Mouse (Mus musculus): ENCODE measurements around the gene Qrich2. TPM values are rescaled to one million over a fixed set of nuclear protein-coding genes. Genes with fewer than 3 reads are reported as not detected.

Gene Qrich2
- polyA plus RNA-seq, 1 experiment from 2014 or later, result 0.14 TPM

DNA sequence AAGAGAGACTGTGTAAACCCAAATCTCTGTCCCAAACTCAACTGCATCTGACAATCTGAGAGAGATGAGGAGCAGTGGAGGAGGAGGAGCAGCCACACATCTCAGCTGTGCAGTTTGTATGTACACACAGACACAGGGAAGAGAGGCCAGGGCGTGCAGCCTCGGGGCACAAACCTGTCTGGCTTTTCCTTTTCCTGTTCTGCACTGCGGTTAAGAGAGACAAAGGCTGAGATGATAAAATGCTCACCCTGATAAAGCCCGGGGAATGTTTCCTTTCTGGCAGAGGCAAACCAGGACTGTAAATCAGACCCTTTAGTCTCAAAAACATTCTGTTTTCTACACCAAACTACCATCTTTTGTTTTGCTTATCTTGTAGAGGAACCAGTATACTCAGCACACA is 65.5 kb downstream of the Qrich2 start:
- H3K27me3 ChIP-seq (replicated peaks; ENCODE audit: control insufficient read depth, insufficient read depth, low read length), result no peaks in the 10 kb centered on the region
- H3K27ac ChIP-seq (ENCODE audit: low read depth, low read length), result no peak overlapping the region
- H3K9me3 ChIP-seq (ENCODE audit: control insufficient read depth), result no peaks in the 10 kb centered on the region
- H3K9ac ChIP-seq (ENCODE audit: low read depth, low read length), result no peak overlapping the region
- no peaks in the 10 kb centered on the region for H3K4me1 ChIP-seq (replicated peaks; ENCODE audit: control insufficient read depth, insufficient read depth, low read length)
- TF ChIP-seq CTCF (IDR thresholded peaks at IDR 0.05; ENCODE audit: low read depth), result no peak
- peaks cover 9% of the 10 kb centered on the region; the same call in 1 of the 2 replicates for H3K36me3 ChIP-seq (ENCODE audit: control insufficient read depth, insufficient read depth)
- 0 out of 2 replicates have a peak overlapping the region, but pooled peaks have one; percentile 17 for H3K4me2 ChIP-seq (replicated peaks; ENCODE audit: low read depth)
- no peak overlapping the region for H3K4me3 ChIP-seq (ENCODE audit: low read depth, low read length)
- no peak for ATAC-seq
- WGBS, result 6% methylated on average over 4 of the region's 4 CpGs

DNA sequence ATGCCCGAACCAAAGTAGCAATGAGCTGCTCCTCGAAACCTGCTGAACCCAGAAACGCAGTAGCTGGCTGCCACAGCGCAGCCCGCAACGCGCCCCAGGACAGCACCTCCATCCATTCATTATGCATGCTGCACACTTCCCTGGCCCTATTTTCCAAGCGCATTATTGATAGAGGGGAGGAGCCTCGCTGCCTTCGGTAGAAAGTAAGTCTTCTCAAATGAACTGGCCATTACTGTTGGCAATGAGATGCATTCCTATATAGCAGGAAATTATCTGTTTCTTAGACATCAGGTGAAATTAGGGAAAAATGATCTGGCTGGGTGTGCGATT is 67.7 kb downstream of the Qrich2 start:
- no peak overlapping the region for H3K9ac ChIP-seq (ENCODE audit: low read depth, low read length)
- H3K4me2 ChIP-seq (replicated peaks; ENCODE audit: low read depth), result no peak overlapping the region
- no peak overlapping the region for H3K4me3 ChIP-seq (ENCODE audit: low read depth, low read length)
- ATAC-seq, result no peak
- no peaks in the 10 kb centered on the region for H3K9me3 ChIP-seq (ENCODE audit: control insufficient read depth)
- peaks cover 17% of the 10 kb centered on the region; the same call in 1 of the 2 replicates for H3K36me3 ChIP-seq (ENCODE audit: control insufficient read depth, insufficient read depth)
- no peaks in the 10 kb centered on the region for H3K27me3 ChIP-seq (replicated peaks; ENCODE audit: control insufficient read depth, insufficient read depth, low read length)
- no peak overlapping the region for H3K27ac ChIP-seq (ENCODE audit: low read depth, low read length)
- H3K4me1 ChIP-seq (replicated peaks; ENCODE audit: control insufficient read depth, insufficient read depth, low read length), result no peaks in the 10 kb centered on the region
- no peak for TF ChIP-seq CTCF (IDR thresholded peaks at IDR 0.05; ENCODE audit: low read depth)
- 84% methylated on average over 11 of the region's 11 CpGs for WGBS

DNA sequence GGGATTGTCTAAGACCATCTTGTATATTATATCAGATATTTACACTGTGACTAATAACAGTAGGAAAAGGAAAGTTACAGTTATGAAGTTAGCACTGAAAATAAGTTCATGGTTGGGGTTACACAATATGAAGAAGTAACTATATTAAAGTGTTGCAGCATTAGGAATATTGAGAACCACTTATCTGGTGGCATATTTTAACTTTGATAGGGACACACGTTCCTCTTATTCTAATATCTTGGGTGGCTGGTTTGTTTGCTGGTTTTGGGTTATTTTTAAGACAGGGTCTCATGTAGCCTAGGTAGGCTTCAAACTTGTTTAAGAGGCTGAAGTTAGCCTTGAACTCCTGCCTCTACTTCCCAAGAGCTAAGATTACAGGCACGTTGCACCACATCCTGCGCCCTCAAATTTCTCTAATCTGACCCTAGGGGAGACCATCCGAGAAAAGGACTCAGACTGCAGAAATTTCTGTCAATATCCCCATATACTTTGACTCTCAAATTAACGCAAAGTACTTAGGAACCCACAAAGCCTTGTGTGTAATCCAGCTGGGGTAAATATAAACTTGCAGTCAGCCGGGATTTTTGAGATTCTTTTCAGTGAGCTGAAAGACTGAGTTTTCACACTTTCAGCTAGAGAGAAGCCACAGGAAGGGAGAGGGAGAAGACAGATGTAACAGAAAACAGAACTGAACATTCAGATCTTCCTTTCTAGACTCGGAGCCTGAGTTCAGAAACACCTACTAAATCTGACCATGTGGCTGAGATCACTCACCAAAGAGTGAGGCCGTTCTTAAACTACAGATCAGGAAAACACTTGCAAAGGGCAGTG is 68.3 kb downstream of the Qrich2 start:
- Histone ChIP-seq H3K36me3 (ENCODE audit: control insufficient read depth, insufficient read depth) (peaks cover 17% of the 10 kb centered on the region; the same call in 1 of the 2 replicates), H3K9me3 (ENCODE audit: control insufficient read depth) (no peaks in the 10 kb centered on the region), H3K4me2 (replicated peaks; ENCODE audit: low read depth) (no peak overlapping the region), H3K9ac (ENCODE audit: low read depth, low read length) (no peak overlapping the region), H3K4me3 (ENCODE audit: low read depth, low read length) (no peak overlapping the region), H3K27ac (ENCODE audit: low read depth, low read length) (no peak overlapping the region), H3K27me3 (replicated peaks; ENCODE audit: control insufficient read depth, insufficient read depth, low read length) (no peaks in the 10 kb centered on the region), H3K4me1 (replicated peaks; ENCODE audit: control insufficient read depth, insufficient read depth, low read length) (no peaks in the 10 kb centered on the region)
- 59% methylated on average over 8 of the region's 8 CpGs for WGBS
- no peak for ATAC-seq
- no peak for TF ChIP-seq CTCF (IDR thresholded peaks at IDR 0.05; ENCODE audit: low read depth)

DNA sequence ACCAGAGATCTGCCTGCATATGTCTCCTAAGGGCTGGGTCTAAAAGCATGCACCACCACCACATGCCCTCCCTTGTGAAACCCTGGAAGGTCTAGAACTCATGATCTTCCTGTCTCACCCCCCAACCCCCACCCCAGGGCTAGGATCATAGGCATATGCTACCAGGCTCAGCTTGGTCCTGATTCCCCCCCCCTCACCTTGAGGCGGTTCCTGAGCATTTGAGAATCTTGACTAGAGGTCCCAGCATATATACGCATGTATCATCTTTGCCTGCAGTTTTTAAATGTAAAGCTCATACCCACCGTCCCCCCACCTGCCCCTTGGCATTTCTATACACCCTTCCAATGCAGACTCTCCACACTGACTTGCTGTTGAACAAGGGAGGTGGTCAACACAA is 69.1 kb downstream of the Qrich2 start:
- 98% methylated on average over 3 of the region's 3 CpGs for WGBS
- Histone ChIP-seq H3K9me3 (ENCODE audit: control insufficient read depth) (no peaks in the 10 kb centered on the region), H3K27me3 (replicated peaks; ENCODE audit: control insufficient read depth, insufficient read depth, low read length) (no peaks in the 10 kb centered on the region), H3K36me3 (ENCODE audit: control insufficient read depth, insufficient read depth) (peaks cover 17% of the 10 kb centered on the region; the same call in 1 of the 2 replicates), H3K27ac (ENCODE audit: low read depth, low read length) (no peak overlapping the region), H3K4me2 (replicated peaks; ENCODE audit: low read depth) (no peak overlapping the region), H3K4me3 (ENCODE audit: low read depth, low read length) (no peak overlapping the region), H3K4me1 (replicated peaks; ENCODE audit: control insufficient read depth, insufficient read depth, low read length) (no peaks in the 10 kb centered on the region), H3K9ac (ENCODE audit: low read depth, low read length) (no peak overlapping the region)
- no peak for TF ChIP-seq CTCF (IDR thresholded peaks at IDR 0.05; ENCODE audit: low read depth)
- no peak for ATAC-seq

DNA sequence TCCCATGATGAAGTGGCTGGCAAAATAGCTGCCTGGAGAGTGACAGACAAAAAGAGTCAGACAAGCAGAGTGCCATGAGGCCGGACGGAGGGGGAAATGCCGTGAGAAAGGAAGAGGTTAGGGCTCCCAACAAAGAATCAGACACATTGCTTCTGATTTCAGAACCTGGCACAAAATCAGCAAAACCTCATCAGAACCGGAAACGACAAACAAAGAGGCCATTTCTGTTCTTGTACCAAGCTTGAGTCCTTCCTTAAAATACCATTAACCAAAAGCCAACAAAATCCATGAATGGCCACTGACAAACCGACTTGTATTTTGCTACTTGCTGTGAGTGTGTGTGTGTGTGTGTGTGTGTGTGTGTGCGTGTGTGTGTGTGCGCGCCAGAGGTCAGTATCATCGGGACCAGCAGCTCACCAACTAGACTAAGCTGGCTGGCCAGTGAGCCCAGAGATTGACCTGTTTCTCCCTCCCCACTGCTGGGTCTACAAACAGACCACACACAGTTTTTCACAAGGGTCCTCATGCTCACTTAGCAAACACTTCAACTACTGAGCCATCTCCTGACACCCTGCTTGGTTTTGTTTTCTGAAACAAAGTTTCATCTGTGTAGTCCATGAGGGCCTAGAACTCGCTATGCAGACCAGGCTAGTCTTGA is 69.6 kb downstream of the Qrich2 start:
- Histone ChIP-seq H3K36me3 (ENCODE audit: control insufficient read depth, insufficient read depth) (peaks cover 17% of the 10 kb centered on the region; the same call in 1 of the 2 replicates), H3K27me3 (replicated peaks; ENCODE audit: control insufficient read depth, insufficient read depth, low read length) (no peaks in the 10 kb centered on the region), H3K9me3 (ENCODE audit: control insufficient read depth) (no peaks in the 10 kb centered on the region), H3K4me3 (ENCODE audit: low read depth, low read length) (no peak overlapping the region), H3K4me1 (replicated peaks; ENCODE audit: control insufficient read depth, insufficient read depth, low read length) (no peaks in the 10 kb centered on the region), H3K9ac (ENCODE audit: low read depth, low read length) (no peak overlapping the region), H3K4me2 (replicated peaks; ENCODE audit: low read depth) (no peak overlapping the region), H3K27ac (ENCODE audit: low read depth, low read length) (no peak overlapping the region)
- no peak for TF ChIP-seq CTCF (IDR thresholded peaks at IDR 0.05; ENCODE audit: low read depth)
- ATAC-seq, result no peak
- 85% methylated on average over 11 of the region's 11 CpGs for WGBS

DNA sequence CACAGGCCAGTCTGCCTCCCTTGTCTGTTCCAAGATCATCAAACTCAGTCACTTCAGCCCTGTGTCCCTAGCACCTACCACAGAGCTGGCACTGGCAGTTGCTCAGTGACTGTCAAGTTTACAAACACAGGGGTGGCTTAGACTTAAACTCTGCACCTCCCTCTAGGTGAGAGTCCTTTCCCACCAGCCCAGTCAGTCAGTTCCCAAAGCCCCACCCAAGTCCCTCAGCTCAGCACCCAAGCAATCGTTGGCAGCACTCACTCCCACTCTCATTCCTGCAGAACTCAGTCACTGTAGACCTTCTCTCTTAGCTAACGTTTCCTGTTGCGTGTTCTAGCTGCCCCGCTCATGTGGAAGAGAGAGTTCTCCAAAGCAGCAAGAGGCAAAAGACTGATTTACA is 71.3 kb downstream of the Qrich2 start:
- Histone ChIP-seq H3K27me3 (replicated peaks; ENCODE audit: control insufficient read depth, insufficient read depth, low read length) (no peaks in the 10 kb centered on the region), H3K4me2 (replicated peaks; ENCODE audit: low read depth) (no peak overlapping the region), H3K4me1 (replicated peaks; ENCODE audit: control insufficient read depth, insufficient read depth, low read length) (no peaks in the 10 kb centered on the region), H3K9ac (ENCODE audit: low read depth, low read length) (no peak overlapping the region), H3K9me3 (ENCODE audit: control insufficient read depth) (no peaks in the 10 kb centered on the region), H3K4me3 (ENCODE audit: low read depth, low read length) (no peak overlapping the region), H3K36me3 (ENCODE audit: control insufficient read depth, insufficient read depth) (peaks cover 17% of the 10 kb centered on the region; the same call in 1 of the 2 replicates), H3K27ac (ENCODE audit: low read depth, low read length) (peak overlapping the region; percentile 54)
- no peak for ATAC-seq
- no peak for TF ChIP-seq CTCF (IDR thresholded peaks at IDR 0.05; ENCODE audit: low read depth)
- WGBS, result 72% methylated on average over 4 of the region's 4 CpGs

Other genes starting within 250 kb of the Qrich2 start
- gene Evpl, start 228.2 kb downstream of the Qrich2 start, polyA plus RNA-seq (2015; fragmentation: Nextera tagmentation; extraction: Ambion mirVana), result 1.2 and 1.3 TPM in 2 replicates
- gene Srp68, start 192.0 kb downstream of the Qrich2 start, polyA plus RNA-seq (2015; fragmentation: Nextera tagmentation; extraction: Ambion mirVana), result 45.2 and 48.7 TPM in 2 replicates
- gene Galr2, start 185.3 kb downstream of the Qrich2 start, polyA plus RNA-seq (2015; fragmentation: Nextera tagmentation; extraction: Ambion mirVana), result 0.10 and 0.29 TPM in 2 replicates
- gene Exoc7, start 159.0 kb downstream of the Qrich2 start, polyA plus RNA-seq (2015; fragmentation: Nextera tagmentation; extraction: Ambion mirVana), result 44.6 and 49.2 TPM in 2 replicates
- 0.09 TPM in 1 of 2 replicates, not detected in the other for gene Foxj1, start 130.8 kb downstream of the Qrich2 start, polyA plus RNA-seq (2015; fragmentation: Nextera tagmentation; extraction: Ambion mirVana)
- gene Rnf157, start 53.2 kb downstream of the Qrich2 start, polyA plus RNA-seq (2015; fragmentation: Nextera tagmentation; extraction: Ambion mirVana), result 4.9 and 6.6 TPM in 2 replicates
- 60.2 and 60.6 TPM in 2 replicates for gene Ubald2, start 32.1 kb downstream of the Qrich2 start, polyA plus RNA-seq (2015; fragmentation: Nextera tagmentation; extraction: Ambion mirVana)
- 177 and 194 TPM in 2 replicates for gene Prpsap1, start 28.0 kb upstream of the Qrich2 start, polyA plus RNA-seq (2015; fragmentation: Nextera tagmentation; extraction: Ambion mirVana)
- gene Sphk1, start 64.7 kb upstream of the Qrich2 start, polyA plus RNA-seq (2015; fragmentation: Nextera tagmentation; extraction: Ambion mirVana), result 2.5 and 3.3 TPM in 2 replicates
- 3.7 and 4.8 TPM in 2 replicates for gene Ube2o, start 115.2 kb upstream of the Qrich2 start, polyA plus RNA-seq (2015; fragmentation: Nextera tagmentation; extraction: Ambion mirVana)
- not detected in 2 replicates for gene Aanat, start 120.2 kb upstream of the Qrich2 start, polyA plus RNA-seq (2015; fragmentation: Nextera tagmentation; extraction: Ambion mirVana)
- gene Rhbdf2, start 160.8 kb upstream of the Qrich2 start, polyA plus RNA-seq (2015; fragmentation: Nextera tagmentation; extraction: Ambion mirVana), result 7.6 and 8.4 TPM in 2 replicates
- 0.84 and 1.1 TPM in 2 replicates for gene Prcd, start 187.3 kb upstream of the Qrich2 start, polyA plus RNA-seq (2015; fragmentation: Nextera tagmentation; extraction: Ambion mirVana)
- gene Cygb, start 188.1 kb upstream of the Qrich2 start, polyA plus RNA-seq (2015; fragmentation: Nextera tagmentation; extraction: Ambion mirVana), result 17.5 and 20.2 TPM in 2 replicates